Mouse (Mus musculus): ENCODE data around the gene Necap2.

- TF ChIP-seq CTCF (conservative IDR thresholded peaks at IDR 0.05; ENCODE audit: insufficient read depth, insufficient read length, low read depth, low read length) (no peak), POLR2A (IDR thresholded peaks at IDR 0.05; ENCODE audit: low read depth, low read length) (no peak)
Observed at GRCm38 (mm10) chr4:141017657-141018436, 60.3 kb downstream of the Necap2 start.
